Mouse (Mus musculus): ENCODE results near the gene Grk3. TPM values are rescaled to one million over a fixed set of nuclear protein-coding genes. Genes with fewer than 3 reads are reported as not detected.

The Grk3 gene
- total RNA-seq, 2 experiments from 2014 or later: 64.7 to 74.9 TPM

DNA sequence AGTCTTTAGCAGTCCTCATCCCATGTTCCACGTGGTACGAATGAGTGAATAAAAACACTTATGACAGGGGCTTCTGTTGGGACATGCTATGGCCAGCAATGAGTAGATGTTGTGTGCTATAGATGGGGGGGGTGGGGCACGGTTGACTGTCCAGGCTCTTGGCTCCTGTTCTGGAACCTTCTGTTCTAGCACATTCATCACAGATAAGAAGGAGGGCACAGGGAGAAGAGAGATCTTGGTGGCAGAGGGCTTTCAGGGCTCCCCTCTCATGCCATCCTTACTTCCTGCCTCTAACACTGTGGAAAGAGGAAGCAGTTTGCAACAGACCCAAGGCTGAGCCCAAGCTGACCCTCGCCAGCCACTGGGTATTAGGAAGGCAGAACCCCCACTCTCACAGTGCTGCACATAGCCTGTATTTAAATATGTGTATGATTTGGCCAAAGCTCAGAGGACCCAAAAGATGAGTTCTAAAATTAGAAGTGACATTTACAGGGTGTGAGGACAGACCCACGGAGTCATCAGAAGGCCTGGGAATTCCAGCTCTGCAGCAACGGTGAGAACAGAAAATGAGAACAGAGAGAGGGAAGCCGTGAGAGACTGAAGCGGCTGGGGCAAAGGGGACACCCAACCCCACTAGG is 6.3 kb downstream of the Grk3 start:
- no peak for DNase-seq (ENCODE audit: extremely low spot score in 1 of 2, low spot score in 1 of 2)

GRCm38 (mm10) chr5:113008496-113008895 is 7.1 kb downstream of the Grk3 start:
- no peak for DNase-seq (ENCODE audit: extremely low spot score in 1 of 2, low spot score in 1 of 2)

DNA sequence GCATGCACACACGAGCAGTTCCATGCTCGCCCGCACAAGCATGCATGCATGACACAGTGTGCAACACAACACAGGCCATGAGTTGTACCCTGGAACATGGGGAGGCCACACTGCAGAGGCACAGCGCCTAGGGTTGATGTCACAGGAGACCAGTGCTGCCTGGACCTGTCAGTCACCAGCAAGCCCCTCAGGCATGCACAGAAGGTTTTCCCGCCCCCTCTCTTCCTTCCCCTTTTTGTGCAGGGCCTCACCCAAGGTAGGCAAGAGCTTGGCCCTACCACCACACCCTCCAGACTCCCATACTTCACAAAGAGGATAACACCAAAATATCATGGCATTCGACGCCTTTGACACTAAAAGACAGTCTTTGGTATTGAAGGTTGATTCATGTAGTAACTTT is 8.6 kb downstream of the Grk3 start:
- no peak for DNase-seq (ENCODE audit: extremely low spot score in 1 of 2, low spot score in 1 of 2)

GRCm38 (mm10) chr5:113005941-113006391 is 9.6 kb downstream of the Grk3 start:
- DNase-seq (ENCODE audit: extremely low spot score in 1 of 2, low spot score in 1 of 2): no peak

DNA sequence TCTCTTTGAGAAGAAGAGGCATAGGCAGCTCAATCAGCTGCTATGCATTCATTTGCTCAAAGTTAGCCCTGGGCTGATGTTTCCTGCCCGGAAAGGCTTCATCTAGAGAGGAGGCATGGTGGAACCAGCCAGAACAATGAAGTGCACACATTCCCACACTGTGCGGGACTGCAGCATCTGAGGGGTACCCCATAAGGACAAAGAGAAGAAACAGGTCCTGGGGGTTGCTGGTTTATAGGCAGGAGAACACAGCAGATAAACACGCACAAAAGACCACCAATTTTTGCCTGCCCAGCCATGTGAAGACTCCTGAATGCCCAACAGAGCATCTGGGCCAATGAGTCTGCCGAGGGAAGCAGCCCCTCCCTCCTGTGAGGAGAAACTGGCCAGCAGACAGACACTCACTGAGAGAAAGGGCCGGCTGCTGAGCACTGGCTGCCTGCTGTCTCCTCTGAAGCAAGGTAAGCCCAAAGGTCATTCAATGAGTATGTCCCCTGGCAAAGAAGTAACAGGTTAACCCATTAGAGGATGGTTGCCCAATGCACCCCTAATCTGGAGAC is 12.7 kb downstream of the Grk3 start:
- no peak for DNase-seq (ENCODE audit: extremely low spot score in 1 of 2, low spot score in 1 of 2)

GRCm38 (mm10) chr5:112999227-112999626 is 16.4 kb downstream of the Grk3 start:
- DNase-seq (ENCODE audit: extremely low spot score in 1 of 2, low spot score in 1 of 2): no peak

DNA sequence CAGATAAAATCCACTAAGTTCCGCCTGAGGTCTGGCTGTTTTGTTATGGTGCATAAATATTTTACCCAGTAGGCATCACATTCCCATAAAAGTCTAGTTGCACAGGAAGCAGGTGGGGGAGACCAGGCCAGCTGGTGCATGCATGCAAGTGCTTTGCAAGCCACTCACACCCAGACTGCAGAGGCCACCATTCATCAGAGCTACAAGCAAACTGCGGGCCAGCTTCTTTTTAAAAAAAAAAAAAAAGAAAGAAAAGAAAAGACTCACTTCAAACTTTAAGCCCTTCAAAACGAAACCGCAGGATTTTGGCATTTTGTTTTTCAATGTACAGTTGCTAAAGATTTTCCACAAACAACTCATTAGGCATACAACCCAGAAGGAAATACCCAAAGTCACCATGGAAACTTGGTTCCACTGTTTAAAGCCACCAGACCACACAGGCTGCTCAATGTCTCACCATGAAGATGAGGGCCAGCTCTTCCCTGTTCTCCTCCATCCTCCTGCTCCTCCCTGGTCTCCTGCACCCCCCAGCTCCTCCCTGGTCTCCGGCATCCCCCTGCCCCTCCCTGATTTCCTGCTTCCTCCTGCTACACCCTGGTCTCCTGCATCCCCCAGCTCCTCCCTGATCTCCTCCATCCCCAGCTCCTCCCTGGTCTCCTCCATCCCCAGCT is 17.9 kb downstream of the Grk3 start:
- no peak for DNase-seq (ENCODE audit: extremely low spot score in 1 of 2, low spot score in 1 of 2)

GRCm38 (mm10) chr5:112991245-112991644 is 24.3 kb downstream of the Grk3 start:
- DNase-seq (ENCODE audit: extremely low spot score in 1 of 2, low spot score in 1 of 2): no peak

- no peak for DNase-seq (ENCODE audit: extremely low spot score in 1 of 2, low spot score in 1 of 2)
Measured at GRCm38 (mm10) chr5:112981931-112982330, 33.7 kb downstream of the Grk3 start.

DNA sequence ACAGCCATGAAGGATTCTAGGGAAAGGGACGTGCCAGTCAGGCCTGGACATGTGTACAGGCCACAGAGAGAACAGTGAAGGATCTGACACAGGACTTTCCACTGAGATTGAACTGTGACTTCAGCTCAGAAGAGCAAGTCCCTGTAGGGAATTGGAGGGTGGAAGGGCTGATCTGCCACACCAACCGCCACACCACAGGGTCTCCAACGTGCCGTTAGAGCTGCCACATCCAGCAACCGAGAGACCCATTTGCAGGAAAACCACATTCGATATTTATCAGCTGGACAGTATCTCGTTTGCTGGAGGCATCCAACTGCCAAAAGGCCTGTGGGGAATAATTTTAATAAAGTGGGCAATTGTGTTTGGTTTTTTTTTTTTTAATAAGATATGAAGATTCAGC is 35.9 kb downstream of the Grk3 start:
- no peak for DNase-seq (ENCODE audit: extremely low spot score in 1 of 2, low spot score in 1 of 2)

DNA sequence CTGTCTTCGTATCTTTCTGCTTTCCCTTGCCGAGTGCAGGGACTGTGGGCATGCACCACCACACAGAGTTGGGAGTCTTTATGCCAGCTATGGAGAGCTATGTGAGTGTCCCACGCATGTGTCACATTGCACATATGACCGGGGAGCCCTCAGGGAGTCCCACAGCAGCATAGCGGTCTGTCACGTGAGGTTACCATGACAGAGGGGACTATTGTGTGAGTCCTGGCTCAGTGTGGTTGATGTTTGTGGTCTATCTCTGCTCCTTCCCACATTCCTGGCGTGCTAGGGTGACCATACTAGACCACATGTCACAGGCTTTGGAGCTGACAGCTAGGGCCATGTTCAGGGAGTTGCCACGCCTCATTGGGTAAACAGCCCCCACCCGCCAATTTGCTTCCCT is 36.4 kb downstream of the Grk3 start:
- no peak for DNase-seq (ENCODE audit: extremely low spot score in 1 of 2, low spot score in 1 of 2)

GRCm38 (mm10) chr5:112977089-112977488 is 38.5 kb downstream of the Grk3 start:
- no peak for DNase-seq (ENCODE audit: extremely low spot score in 1 of 2, low spot score in 1 of 2)

DNA sequence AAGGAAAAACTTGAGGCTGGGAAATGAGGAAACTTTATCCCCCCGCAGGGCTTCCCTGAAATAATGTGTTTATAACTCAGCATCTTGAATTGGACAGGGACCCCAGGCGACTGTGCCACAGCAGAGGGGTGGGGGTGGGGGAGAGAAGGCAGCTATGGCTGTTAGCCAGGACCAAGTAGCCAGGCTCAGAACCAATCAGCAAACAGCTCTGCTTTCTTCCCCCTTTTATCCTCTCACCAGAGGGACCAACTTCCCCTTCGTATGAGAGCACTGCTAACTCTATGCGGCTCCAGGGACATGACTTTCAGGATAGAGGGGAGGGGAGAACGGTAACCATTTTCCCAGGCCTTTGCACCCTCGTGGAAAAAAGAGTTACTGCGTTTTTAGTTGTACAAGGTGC is 42.0 kb downstream of the Grk3 start:
- no peak for DNase-seq (ENCODE audit: extremely low spot score in 1 of 2, low spot score in 1 of 2)

GRCm38 (mm10) chr5:112972297-112972696 is 43.3 kb downstream of the Grk3 start:
- DNase-seq (ENCODE audit: extremely low spot score in 1 of 2, low spot score in 1 of 2): no peak

GRCm38 (mm10) chr5:112963495-112963894 is 52.1 kb downstream of the Grk3 start:
- no peak for DNase-seq (ENCODE audit: extremely low spot score in 1 of 2, low spot score in 1 of 2)

DNA sequence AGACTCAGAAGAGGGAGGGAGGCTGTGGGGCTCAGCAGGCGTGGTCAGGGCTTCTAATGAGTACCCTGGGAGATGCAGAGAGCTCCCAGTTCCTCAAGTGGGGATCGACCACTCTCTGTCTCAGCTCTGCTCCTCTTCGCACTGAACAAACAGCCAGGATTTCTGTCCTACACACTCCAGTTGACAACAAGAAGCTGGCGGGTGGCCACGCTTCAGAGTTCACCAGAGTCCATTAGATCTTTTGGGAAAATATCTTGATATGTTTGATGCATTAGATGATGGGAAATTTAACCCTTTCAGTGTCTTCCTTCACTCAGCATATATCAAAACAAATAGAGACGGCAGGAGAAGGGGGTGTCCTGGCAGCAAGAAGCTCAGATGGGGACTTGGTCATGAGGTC is 53.4 kb downstream of the Grk3 start:
- DNase-seq (ENCODE audit: extremely low spot score in 1 of 2, low spot score in 1 of 2): no peak

- DNase-seq (ENCODE audit: extremely low spot score in 1 of 2, low spot score in 1 of 2): no peak
Measured at GRCm38 (mm10) chr5:112960911-112961310, 54.7 kb downstream of the Grk3 start.

DNA sequence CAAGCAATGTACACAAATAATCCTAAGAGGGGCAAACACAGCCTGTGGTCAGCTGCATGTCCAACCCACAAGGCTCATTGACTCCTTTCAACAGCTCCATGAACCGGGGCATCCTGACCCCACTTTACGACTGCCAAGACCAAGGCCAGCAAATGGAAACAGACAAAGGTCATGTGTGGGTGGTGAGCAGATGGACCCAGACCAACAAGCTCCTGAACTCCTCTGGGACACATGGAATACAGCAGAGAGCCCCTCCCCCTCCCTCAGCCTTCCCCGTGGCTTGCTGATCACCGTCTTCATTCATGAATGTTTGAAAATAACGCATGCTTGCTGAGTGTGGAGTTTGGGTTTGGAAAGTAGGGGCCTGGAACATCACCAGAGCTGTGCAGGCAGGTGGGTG is 57.3 kb downstream of the Grk3 start:
- DNase-seq (ENCODE audit: extremely low spot score in 1 of 2, low spot score in 1 of 2): no peak

DNA sequence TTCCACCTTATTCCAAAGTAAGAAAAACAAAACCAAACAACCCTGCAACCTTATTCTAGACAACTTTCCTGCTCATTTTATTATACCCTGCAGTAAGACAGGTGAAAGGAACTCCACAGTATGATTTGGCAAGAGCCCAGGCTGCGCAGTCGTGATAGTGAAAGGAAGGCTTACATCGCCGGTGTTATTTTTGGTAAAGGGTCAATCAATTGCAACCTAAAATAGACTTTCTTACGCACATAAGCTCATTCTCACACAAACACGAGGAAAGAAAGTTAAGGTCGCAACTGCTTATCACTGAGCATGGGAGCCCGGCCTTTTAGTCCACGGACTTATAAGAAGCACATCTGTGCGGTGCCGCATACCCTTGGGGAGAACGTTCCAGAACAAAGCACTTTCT is 58.8 kb downstream of the Grk3 start:
- no peak for DNase-seq (ENCODE audit: extremely low spot score in 1 of 2, low spot score in 1 of 2)

DNA sequence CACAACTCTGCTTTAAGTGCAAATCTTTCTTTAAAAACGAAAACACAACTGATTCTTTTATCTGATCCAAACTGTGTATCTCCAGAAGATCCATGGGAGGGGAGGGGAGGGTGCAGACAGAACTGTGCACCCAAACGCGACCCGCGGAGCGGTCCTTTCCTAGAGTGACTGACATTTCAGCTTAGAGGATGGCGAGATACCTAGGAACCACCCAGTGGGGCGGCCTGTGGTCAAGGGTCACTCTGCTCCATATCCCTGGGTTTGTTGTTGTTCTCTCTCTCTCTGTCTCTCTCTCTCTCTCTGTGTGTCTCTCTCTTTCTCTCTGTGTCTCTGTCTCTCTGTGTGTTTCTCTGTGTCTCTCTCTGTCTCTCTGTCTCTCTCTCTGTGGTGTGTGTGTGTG is 59.2 kb downstream of the Grk3 start:
- DNase-seq (ENCODE audit: extremely low spot score in 1 of 2, low spot score in 1 of 2): no peak

DNA sequence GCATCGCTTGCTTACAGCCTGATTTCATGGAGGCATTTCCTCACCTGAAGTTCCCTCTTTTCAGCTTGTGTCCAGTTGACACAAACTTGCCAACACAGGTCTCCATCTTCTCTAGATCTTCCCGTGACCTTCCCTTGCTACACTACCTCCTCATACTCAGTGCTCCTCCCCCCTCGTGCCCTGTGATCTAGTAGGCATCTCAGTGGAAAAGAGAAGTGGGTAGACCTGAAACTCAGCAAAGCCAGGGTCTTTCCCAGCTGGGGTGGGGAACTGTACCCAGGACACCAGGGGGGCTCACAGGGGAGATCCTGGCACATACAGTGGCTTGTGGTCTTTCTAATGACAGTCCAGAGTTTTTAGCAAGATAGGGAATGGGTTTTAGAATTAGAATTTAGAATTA is 64.7 kb downstream of the Grk3 start:
- no peak for DNase-seq (ENCODE audit: extremely low spot score in 1 of 2, low spot score in 1 of 2)

- no peak for DNase-seq (ENCODE audit: extremely low spot score in 1 of 2, low spot score in 1 of 2)
Measured at GRCm38 (mm10) chr5:112945925-112946324, 69.7 kb downstream of the Grk3 start.

Data from layer of hippocampus, postnatal 25 days (tissue).